Mouse (Mus musculus): ENCODE data around the gene Sp100.

- TF ChIP-seq POLR2A (IDR thresholded peaks at IDR 0.05; ENCODE audit: borderline replicate concordance, low read depth, low read length) (no peak), CTCF (IDR thresholded peaks at IDR 0.05; ENCODE audit: low read depth, low read length) (no peak)
Observed at GRCm38 (mm10) chr1:85742333-85742732, 92.5 kb downstream of the Sp100 start.

Data from bone marrow macrophage, adult 2 months (primary cell).